Mouse (Mus musculus) E14TG2a.4 (cell line): ENCODE data around the gene Celf2.

ENCODE experiments used
- CTCF ChIP-seq: conservative IDR thresholded peaks from 2 replicates; pipeline ENCODE4 v1.5.1; 2014; ENCODE audit warnings: low read length
- NANOG ChIP-seq: IDR thresholded peaks from 2 replicates; pipeline ENCODE4 v1.6.1; 2014; ENCODE audit warnings: borderline replicate concordance, low read length, mixed read lengths
- POU5F1 ChIP-seq: IDR thresholded peaks from 2 replicates; pipeline ENCODE4 v1.6.1; 2014; ENCODE audit warnings: low read length, borderline replicate concordance

DNA sequence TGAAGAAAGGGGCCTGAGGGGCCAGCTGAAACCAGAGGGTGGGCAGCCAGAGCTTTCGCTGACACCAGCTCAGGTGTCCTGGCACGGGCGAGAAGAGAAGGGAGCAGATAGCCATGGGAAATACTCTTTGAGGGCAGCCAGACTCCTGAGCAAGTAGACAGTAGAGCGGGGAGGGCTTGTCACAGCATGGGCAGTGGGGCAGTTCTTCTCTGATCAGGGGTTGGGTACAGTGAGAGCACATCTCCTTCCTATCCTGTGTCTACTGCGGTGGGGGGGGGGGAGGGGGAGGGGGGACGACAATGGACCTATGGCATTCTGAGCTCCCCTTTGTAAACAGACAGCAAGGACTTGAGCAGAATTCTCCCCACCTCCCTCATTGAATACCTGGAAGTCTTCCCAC lies 968.5 kb downstream of the Celf2 start:
- TF ChIP-seq CTCF: no peak
- no peak for TF ChIP-seq NANOG
- no peak for TF ChIP-seq POU5F1
